Mouse (Mus musculus) thymus, postnatal 0 days (tissue): Measurements from ENCODE around the gene Gm4064. TPM values are rescaled to one million over a fixed set of nuclear protein-coding genes. Genes with fewer than 3 reads are reported as not detected.
"Not testable (repeated sequence)": the region's sequence is repeated elsewhere in the genome, so short reads cannot be mapped to it uniquely, and the experiment has no call there.

Experiments
- DNase-seq: peaks from one replicate; pipeline ENCODE4 v3.0.0-alpha.2; 2015; ENCODE audit warnings: low spot score
- polyA plus RNA-seq: library from polyadenylated mRNA; unstranded; fragments of >200 nt; fragmentation: Nextera tagmentation; extraction: Ambion mirVana; gene quantifications from 2 replicates; pipeline ENCODE4 v1.2.1, GENCODE M21; 2015

The Gm4064 gene
- polyA plus RNA-seq: not detected in 2 replicates

- not testable (repeated sequence) for DNase-seq
These were observed at the start of gene Gm4064 for GRCm38 (mm10) chrY:2796105-2796504. Gene Gm4064 (minus strand): TSS chrY:2796205.

- DNase-seq: not testable (repeated sequence)
These were observed 34.4 kb upstream of the Gm4064 start, which contains the start of the genes Rbmy and Gm10256 for GRCm38 (mm10) chrY:2830380-2830779. Gene Rbmy (plus strand): TSS chrY:2830680. Gene Gm10256 (plus strand): TSS chrY:2830699.

Other genes with a start within 250 kb of the Gm4064 start
- gene H2al2c, start 197.1 kb downstream of the Gm4064 start, polyA plus RNA-seq: not detected in 2 replicates
- gene Sry, start 132.5 kb downstream of the Gm4064 start, polyA plus RNA-seq: not detected in 2 replicates
- not detected in 2 replicates for gene H2al2b, start 75.5 kb downstream of the Gm4064 start, polyA plus RNA-seq
- not detected in 2 replicates for gene Rbmy, start 34.5 kb upstream of the Gm4064 start, polyA plus RNA-seq
- not detected in 2 replicates for gene Gm10256, start 34.5 kb upstream of the Gm4064 start, polyA plus RNA-seq
- not detected in 2 replicates for gene Gm10352, start 104.8 kb upstream of the Gm4064 start, polyA plus RNA-seq
- not detected in 2 replicates for gene Gm29289, start 136.4 kb upstream of the Gm4064 start, polyA plus RNA-seq